Comparison of ENCODE assay signal across 22 mouse cellular contexts in genomic region chr17:3027376-3027775, GRCm38 (mm10).
DNase-seq lines count a peak whose midpoint lies in the region; ATAC-seq and TF ChIP-seq lines count a peak whose summit lies in the region.
"Had no signal": no experiment of that assay in that cellular context is flagged by ENCODE, and none has a peak within 500 bp of the region (broad histone marks: within the 10 kb centered on the region; RNA-seq: fewer than 3 reads in every experiment).

No protein-coding gene starts in this region.

- 81% methylated on average over 4 of the region's 4 CpGs for WGBS in forebrain, embryonic 11.5 days
- WGBS in forebrain, embryonic 14.5 days, result 76% methylated on average over 4 of the region's 4 CpGs

- DNase-seq in forebrain, embryonic 11.5 days (ENCODE audit: low spot score), result peak; percentile 32
- no peak for DNase-seq in forebrain, embryonic 14.5 days (ENCODE audit: low spot score)
- DNase-seq in MEL (ENCODE audit: low read depth, low spot score), result peak; percentile 9
- DNase-seq in forelimb bud, embryonic 11.5 days (ENCODE audit: low read depth, low spot score), result peak; percentile 5
- DNase-seq in kidney, postnatal 36 days, result no peak
- DNase-seq in embryo, embryonic 10.5 days (ENCODE audit: low spot score), result no peak
- DNase-seq: adrenal gland, postnatal 36 days; cerebellum, adult 9-10 months; gastrocnemius, adult 2 months; kidney, adult 11 months; kidney, postnatal 4 days; liver, embryonic 13.5 days; lung, embryonic 14.5 days; right cerebral cortex, postnatal 14 days had no signal

- no peaks in the 10 kb centered on the region for H3K36me3 ChIP-seq in forebrain, embryonic 11.5 days (ENCODE audit: control insufficient read depth, insufficient read depth, low read length)
- no peaks in the 10 kb centered on the region for H3K36me3 ChIP-seq in forebrain, embryonic 14.5 days (ENCODE audit: control insufficient read depth, insufficient read depth, low read length)
- no peaks in the 10 kb centered on the region for H3K36me3 ChIP-seq in megakaryocyte, embryonic 14.5 days (replicated peaks; ENCODE audit: low read length)
- H3K36me3 ChIP-seq in MEL (ENCODE audit: control insufficient read depth in 1 of 2, insufficient read depth in 2 of 2, low read length in 2 of 2), result no peaks in the 10 kb centered on the region
- H3K36me3 ChIP-seq: hindbrain, embryonic 10.5 days; kidney, embryonic 15.5 days; limb, embryonic 10.5 days; liver, embryonic 13.5 days; midbrain, embryonic 12.5 days had no signal

- no peaks in the 10 kb centered on the region for H3K79me2 ChIP-seq in MEL (ENCODE audit: control insufficient read depth, insufficient read depth, low read length, poor library complexity)

- H3K4me1 ChIP-seq in forebrain, embryonic 11.5 days (replicated peaks; ENCODE audit: control insufficient read depth, insufficient read depth, low read length), result no peaks in the 10 kb centered on the region
- no peaks in the 10 kb centered on the region for H3K4me1 ChIP-seq in forebrain, embryonic 14.5 days (ENCODE audit: control insufficient read depth, insufficient read depth, low read length)
- peaks cover 5% of the 10 kb centered on the region; the same call in 1 of the 2 replicates for H3K4me1 ChIP-seq in megakaryocyte, embryonic 14.5 days
- no peaks in the 10 kb centered on the region for H3K4me1 ChIP-seq in MEL (ENCODE audit: control insufficient read depth in 1 of 2, insufficient read depth in 2 of 2, low read length in 2 of 2)
- H3K4me1 ChIP-seq: hindbrain, embryonic 10.5 days; kidney, embryonic 15.5 days; limb, embryonic 10.5 days; liver, embryonic 13.5 days; midbrain, embryonic 12.5 days had no signal

- TF ChIP-seq POLR2A in MEL (IDR thresholded peaks at IDR 0.05; ENCODE audit: control insufficient read depth in 1 of 2, insufficient read depth in 1 of 2, low read depth in 1 of 2, low read length in 2 of 2, poor library complexity in 1 of 2), result no peak

- TF ChIP-seq CTCF in MEL (IDR thresholded peaks at IDR 0.05 in 2 of 3, conservative IDR thresholded peaks at IDR 0.05 in 1 of 3; ENCODE audit: control insufficient read depth in 1 of 3, insufficient read depth in 1 of 3, low read depth in 2 of 3, low read length in 3 of 3, poor library complexity in 1 of 3, severe bottlenecking in 1 of 3), result no peak

- peaks cover 16% of the 10 kb centered on the region for H3K9me3 ChIP-seq in forebrain, embryonic 11.5 days (ENCODE audit: control insufficient read depth, low read length)
- H3K9me3 ChIP-seq in forebrain, embryonic 14.5 days (replicated peaks; ENCODE audit: control insufficient read depth, low read length), result peaks cover 8% of the 10 kb centered on the region; the same call in 1 of the 2 replicates
- peaks cover 90% of the 10 kb centered on the region for H3K9me3 ChIP-seq in megakaryocyte, embryonic 14.5 days
- H3K9me3 ChIP-seq in MEL (replicated peaks; ENCODE audit: insufficient read depth, low read length), result no peaks in the 10 kb centered on the region

- TF ChIP-seq EP300 in MEL (IDR thresholded peaks at IDR 0.05; ENCODE audit: low read depth in 1 of 2, low read length in 2 of 2), result no peak

- H3K4me2 ChIP-seq in forebrain, embryonic 11.5 days (ENCODE audit: low read depth, low read length, severe bottlenecking), result no peak overlapping the region
- no peak overlapping the region for H3K4me2 ChIP-seq in forebrain, embryonic 14.5 days (ENCODE audit: low read length)
- H3K4me2 ChIP-seq: heart, embryonic 11.5 days; kidney, embryonic 15.5 days; liver, embryonic 13.5 days; lung, embryonic 14.5 days; midbrain, embryonic 12.5 days had no signal

- TF ChIP-seq RAD21 in MEL (IDR thresholded peaks at IDR 0.05; ENCODE audit: low read depth, low read length), result no peak

- no peaks in the 10 kb centered on the region for H3K27me3 ChIP-seq in forebrain, embryonic 11.5 days (ENCODE audit: control insufficient read depth, insufficient read depth, low read length)
- no peaks in the 10 kb centered on the region for H3K27me3 ChIP-seq in forebrain, embryonic 14.5 days (replicated peaks; ENCODE audit: control insufficient read depth, insufficient read depth, low read length)
- no peaks in the 10 kb centered on the region for H3K27me3 ChIP-seq in megakaryocyte, embryonic 14.5 days (replicated peaks)
- no peaks in the 10 kb centered on the region for H3K27me3 ChIP-seq in MEL (ENCODE audit: control insufficient read depth in 1 of 2, insufficient read depth in 2 of 2, low read length in 2 of 2)
- H3K27me3 ChIP-seq: kidney, embryonic 15.5 days; liver, embryonic 13.5 days; midbrain, embryonic 12.5 days had no signal

- no peak overlapping the region for H3K9ac ChIP-seq in forebrain, embryonic 11.5 days (ENCODE audit: low read length)
- no peak overlapping the region for H3K9ac ChIP-seq in forebrain, embryonic 14.5 days (ENCODE audit: low read length)
- H3K9ac ChIP-seq in MEL (ENCODE audit: control insufficient read depth, low read depth, low read length, poor library complexity, severe bottlenecking), result no peak overlapping the region
- H3K9ac ChIP-seq: kidney, embryonic 15.5 days; liver, embryonic 13.5 days; lung, embryonic 14.5 days; midbrain, embryonic 12.5 days had no signal

- no peak for ATAC-seq in forebrain, embryonic 11.5 days (replicated peaks; ENCODE audit: low FRiP score)
- ATAC-seq in forebrain, embryonic 14.5 days, result no peak
- ATAC-seq in megakaryocyte, adult 5-6 weeks (ENCODE audit: poor library complexity, severe bottlenecking), result no peak
- ATAC-seq: hindbrain, postnatal 0 days had no signal

- no peak overlapping the region for H3K27ac ChIP-seq in forebrain, embryonic 11.5 days (ENCODE audit: low read depth, low read length)
- H3K27ac ChIP-seq in forebrain, embryonic 14.5 days (ENCODE audit: low read depth, low read length), result no peak overlapping the region
- no peak overlapping the region for H3K27ac ChIP-seq in MEL (ENCODE audit: control insufficient read depth, low read depth, low read length)
- H3K27ac ChIP-seq: gastrocnemius, adult 2 months; hindbrain, embryonic 10.5 days; hindbrain, postnatal 0 days; kidney, embryonic 15.5 days; limb, embryonic 10.5 days; liver, embryonic 13.5 days; midbrain, embryonic 12.5 days had no signal

- no peak overlapping the region for H3K4me3 ChIP-seq in forebrain, embryonic 11.5 days (ENCODE audit: low read depth, low read length)
- H3K4me3 ChIP-seq in forebrain, embryonic 14.5 days (ENCODE audit: low read depth, low read length), result no peak overlapping the region
- peak overlapping the region; percentile 44 for H3K4me3 ChIP-seq in megakaryocyte, embryonic 14.5 days (replicated peaks)
- H3K4me3 ChIP-seq in MEL (ENCODE audit: control insufficient read depth in 1 of 2, insufficient read depth in 1 of 2, low read depth in 2 of 2, low read length in 2 of 2), result no peak overlapping the region
- H3K4me3 ChIP-seq: gastrocnemius, adult 2 months; hindbrain, embryonic 10.5 days; kidney, embryonic 15.5 days; limb, embryonic 10.5 days; liver, embryonic 13.5 days; midbrain, embryonic 12.5 days had no signal

TF ChIP-seq in MEL, 35 proteins besides CTCF, POLR2A, EP300 and RAD21:
- no peak for TF ChIP-seq TBP (IDR thresholded peaks at IDR 0.05; ENCODE audit: low read depth, low read length)
- no peak for TF ChIP-seq MYC (IDR thresholded peaks at IDR 0.05; ENCODE audit: low read depth, low read length)
- no peak for TF ChIP-seq MXI1 (IDR thresholded peaks at IDR 0.05; ENCODE audit: low read depth, low read length)
- TF ChIP-seq UBTF (IDR thresholded peaks at IDR 0.05; ENCODE audit: borderline replicate concordance, insufficient read depth, low read depth, low read length), result no peak
- TF ChIP-seq TAL1 (IDR thresholded peaks at IDR 0.05; ENCODE audit: low read length), result no peak
- TF ChIP-seq SIN3A (IDR thresholded peaks at IDR 0.05; ENCODE audit: low read length), result no peak
- no peak for TF ChIP-seq POLR2AphosphoS5 (IDR thresholded peaks at IDR 0.05; ENCODE audit: borderline replicate concordance, low read depth, low read length)
- no peak for TF ChIP-seq GABPA (IDR thresholded peaks at IDR 0.05; ENCODE audit: low read depth, low read length)
- TF ChIP-seq ZMIZ1 (IDR thresholded peaks at IDR 0.05; ENCODE audit: low read depth, low read length), result no peak
- no peak for TF ChIP-seq MEF2A (IDR thresholded peaks at IDR 0.05; ENCODE audit: extremely low read depth, insufficient replicate concordance, low read depth, low read length, poor library complexity, severe bottlenecking)

Comparison
In these comparisons a context has a peak if more than half of its experiments do, and no peak if none do; other contexts are left out.
1. DNase-seq: peak in forebrain, embryonic 11.5 days (single experiment), MEL (single experiment) and forelimb bud, embryonic 11.5 days (single experiment); none in forebrain, embryonic 14.5 days (single experiment), kidney, postnatal 36 days (0 of 2) and embryo, embryonic 10.5 days (single experiment).